Mouse (Mus musculus) heart, postnatal 0 days (tissue): ENCODE measurements at regions not wholly inside any gene's neighbourhood (a gene's known extent, or its start where the extent isn't known, plus 50 kb on each side); places are given as distances from the start of the nearest gene placed in this dataset.

Experiments
- ATAC-seq: fragments of 200-750 bp; cut with Nextera tagmentation; 2 replicates; pipeline ENCODE4 v1.8.0; 2017; ENCODE audit warnings: low read depth, moderate number of reproducible peaks, moderate library complexity; ENCODE audit not compliant: insufficient read depth
- DNase-seq: peaks from one replicate; pipeline ENCODE4 v3.0.0-alpha.2; 2016; ENCODE audit warnings: low spot score
- H3K27ac ChIP-seq: fragments of 300-500 bp; sonication (generic); 2 replicates; pipeline ENCODE4 v1.5.1; 2014; ENCODE audit warnings: low read depth, mild to moderate bottlenecking
- H3K27me3 ChIP-seq: fragments of 300-500 bp; sonication (generic); 2 replicates; pipeline ENCODE4 v1.6.1; 2014; ENCODE audit warnings: low read length, mixed read lengths; ENCODE audit not compliant: control insufficient read depth, insufficient read depth
- H3K36me3 ChIP-seq: fragments of 300-500 bp; sonication (generic); replicated peaks from 2 replicates; pipeline ENCODE4 v1.6.1; 2014; ENCODE audit warnings: low read length, mixed read lengths; ENCODE audit not compliant: control insufficient read depth, insufficient read depth
- H3K4me1 ChIP-seq: fragments of 300-500 bp; sonication (generic); 2 replicates; pipeline ENCODE4 v1.6.1; 2014; ENCODE audit warnings: antibody characterized with exemption; ENCODE audit not compliant: control insufficient read depth, insufficient read depth
- H3K4me2 ChIP-seq: fragments of 300-500 bp; sonication (generic); 2 replicates; pipeline ENCODE4 v1.6.1; 2014; ENCODE audit warnings: low read depth, mild to moderate bottlenecking, low read length, moderate library complexity
- H3K4me3 ChIP-seq: fragments of 300-500 bp; sonication (generic); 2 replicates; pipeline ENCODE4 v1.5.1; 2014; ENCODE audit warnings: low read depth, low read length
- H3K9ac ChIP-seq: fragments of 300-500 bp; sonication (generic); replicated peaks from 2 replicates; pipeline ENCODE4 v1.6.1; 2014; ENCODE audit warnings: low read depth, low read length, mixed read lengths
- H3K9me3 ChIP-seq: fragments of 300-500 bp; sonication (generic); replicated peaks from 2 replicates; pipeline ENCODE4 v1.6.1; 2016; ENCODE audit warnings: low read length; ENCODE audit not compliant: control insufficient read depth
- CTCF ChIP-seq: IDR thresholded peaks from 2 replicates; pipeline ENCODE4 v1.5.1; 2016; ENCODE audit warnings: antibody characterized with exemption, control low read depth, low read depth
- EP300 ChIP-seq: IDR thresholded peaks from 2 replicates; pipeline ENCODE4 v1.6.1; 2016; ENCODE audit warnings: antibody characterized with exemption, low read depth
- WGBS: fragments of 180-500 bp; shearing (Covaris S2); extraction: QIAGEN DNeasy Blood & Tissue Kit; methylation state at CpG from one replicate; pipeline ENCODE4 v1.1.7; 2014; 5-methylcytosine and 5-hydroxymethylcytosine counted together

DNA sequence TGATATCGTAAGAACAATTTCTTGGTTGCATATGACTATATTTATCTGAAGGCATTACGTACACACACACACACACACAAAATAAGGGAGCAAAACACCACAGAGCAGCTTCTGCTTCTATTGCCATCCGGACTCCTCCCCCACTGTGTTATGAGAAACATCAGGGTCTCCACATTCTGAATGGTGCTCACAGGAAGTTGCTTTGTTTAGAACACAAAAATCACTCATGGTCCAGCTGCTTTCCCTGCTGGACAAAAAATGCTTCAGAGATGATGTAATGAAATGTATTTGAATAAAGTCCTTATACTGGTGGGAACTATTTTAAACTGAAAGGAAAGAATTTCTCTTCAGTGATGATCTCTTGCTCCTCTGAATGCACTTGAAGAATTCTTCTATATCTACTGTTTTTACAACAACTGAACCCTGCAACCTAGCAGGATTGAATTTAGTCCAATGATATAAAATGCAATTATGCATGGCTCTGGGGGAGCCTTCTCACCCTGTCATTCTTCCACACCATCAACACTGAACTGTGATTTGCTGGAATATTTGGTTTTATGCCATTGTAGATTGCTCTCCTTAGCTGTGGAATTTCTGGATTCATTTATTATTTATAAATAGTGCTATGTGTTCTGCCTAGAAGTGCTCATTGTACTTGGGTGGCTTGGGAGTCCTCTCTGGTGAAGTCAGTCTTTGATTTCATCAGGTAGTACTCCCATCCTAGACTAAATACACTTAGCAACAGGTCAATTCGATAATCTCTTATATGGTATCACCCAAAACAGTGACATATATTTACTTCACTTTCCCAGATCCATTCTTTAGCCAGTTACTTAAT lies 296.7 kb upstream of the Pitrm1 start:
- Histone ChIP-seq H3K9ac (no peak overlapping the region), H3K4me2 (no peak overlapping the region), H3K27me3 (no peaks in the 10 kb centered on the region), H3K36me3 (no peaks in the 10 kb centered on the region), H3K9me3 (no peaks in the 10 kb centered on the region), H3K4me1 (peaks cover 21% of the 10 kb centered on the region), H3K4me3 (no peak overlapping the region), H3K27ac (peak overlapping the region; percentile 50)
- 42% methylated on average over 4 of the region's 4 CpGs for WGBS
- no peak for TF ChIP-seq EP300
- no peak for TF ChIP-seq CTCF
- ATAC-seq (peak; percentile 82), DNase-seq (peak; percentile 72)

DNA sequence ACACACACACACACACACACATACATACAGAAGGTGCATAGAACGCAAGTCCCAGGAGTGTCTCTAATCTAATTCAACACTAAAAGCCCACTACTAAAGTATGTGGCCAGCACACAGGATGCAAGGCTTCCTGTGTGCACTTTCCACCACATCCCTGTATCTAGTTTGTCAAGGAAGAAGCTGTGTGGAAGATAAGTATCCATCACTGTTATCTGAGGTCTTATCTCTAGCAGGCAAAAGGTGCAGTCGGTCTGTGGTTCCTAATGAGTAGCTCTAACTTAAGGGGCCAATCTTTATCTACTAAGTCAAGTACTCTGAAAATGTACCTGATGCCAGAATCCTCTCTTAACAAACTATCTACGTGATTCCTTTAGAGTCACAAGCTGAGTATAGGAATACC lies 295.8 kb upstream of the Pitrm1 start:
- H3K9me3 ChIP-seq, result no peaks in the 10 kb centered on the region
- H3K4me2 ChIP-seq, result no peak overlapping the region
- DNase-seq (no peak), ATAC-seq (no peak)
- 43% methylated on average over 3 of the region's 3 CpGs for WGBS
- H3K36me3 ChIP-seq, result no peaks in the 10 kb centered on the region
- H3K9ac ChIP-seq, result no peak overlapping the region
- 0 out of 2 replicates have a peak overlapping the region, but pooled peaks have one; percentile 30 for H3K27ac ChIP-seq
- H3K4me3 ChIP-seq, result no peak overlapping the region
- no peak for TF ChIP-seq EP300
- TF ChIP-seq CTCF, result no peak
- no peaks in the 10 kb centered on the region for H3K27me3 ChIP-seq
- H3K4me1 ChIP-seq, result peaks cover 21% of the 10 kb centered on the region

DNA sequence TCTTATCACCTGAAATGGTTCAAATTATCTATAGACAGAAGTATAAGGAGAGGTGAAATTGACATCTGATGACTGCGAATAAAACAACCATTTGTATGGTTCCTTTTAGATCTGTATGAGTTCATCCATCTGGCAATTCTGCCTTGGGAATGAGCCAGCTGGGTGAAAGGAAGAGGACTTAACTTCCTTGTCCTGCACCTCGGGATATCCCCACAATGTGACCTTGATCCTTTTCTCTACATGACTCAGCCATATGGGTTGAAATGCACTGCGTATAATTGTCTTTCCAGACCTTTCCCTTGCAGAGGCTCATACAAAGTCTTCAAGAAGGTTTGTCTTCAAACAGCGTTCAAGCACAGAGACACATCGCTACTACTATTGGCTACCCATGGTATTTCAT lies 292.6 kb upstream of the Pitrm1 start:
- H3K36me3 ChIP-seq, result no peaks in the 10 kb centered on the region
- no peaks in the 10 kb centered on the region for H3K27me3 ChIP-seq
- no peak for TF ChIP-seq CTCF
- no peak for TF ChIP-seq EP300
- H3K9ac ChIP-seq, result no peak overlapping the region
- no peak overlapping the region for H3K4me3 ChIP-seq
- ATAC-seq (no peak), DNase-seq (no peak)
- no peaks in the 10 kb centered on the region for H3K9me3 ChIP-seq
- H3K27ac ChIP-seq, result no peak overlapping the region
- H3K4me2 ChIP-seq, result no peak overlapping the region
- peaks cover 19% of the 10 kb centered on the region for H3K4me1 ChIP-seq
- WGBS, result 71% methylated on average over 5 of the region's 5 CpGs

DNA sequence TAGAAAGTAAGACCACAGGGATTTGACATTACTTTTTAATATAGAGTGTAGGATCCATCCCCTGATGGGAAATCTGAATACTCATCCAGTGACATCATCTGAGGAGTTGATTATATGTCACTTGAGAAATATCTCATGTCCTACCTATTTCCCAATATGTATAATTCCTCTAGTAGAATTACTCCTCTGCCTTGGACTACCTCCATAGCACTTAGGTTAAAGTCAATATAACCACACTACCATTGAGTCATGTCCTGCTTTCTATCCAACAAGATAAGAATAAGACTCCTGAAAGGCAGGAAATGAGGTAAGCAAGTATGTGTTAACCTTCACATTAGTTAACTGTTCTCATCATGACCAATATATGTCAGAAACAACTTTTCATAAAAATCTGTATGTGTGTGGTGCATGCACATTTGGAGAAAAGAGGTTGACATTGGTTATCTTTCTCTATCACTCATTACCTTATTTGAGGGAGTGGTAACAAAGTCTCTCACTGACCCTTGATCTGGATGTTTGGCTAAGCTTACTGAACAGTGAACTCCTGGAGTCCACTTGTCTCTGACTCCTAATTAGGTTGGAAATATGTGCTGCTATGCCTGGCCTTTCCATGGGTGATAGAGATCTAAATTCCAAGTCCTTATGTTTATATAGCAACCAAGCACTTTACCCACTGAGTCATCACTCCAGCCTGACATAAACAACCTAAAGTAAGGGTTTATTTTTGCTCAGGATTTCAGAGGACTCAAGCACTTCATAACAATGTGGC lies 292.0 kb upstream of the Pitrm1 start:
- Histone ChIP-seq H3K9me3 (no peaks in the 10 kb centered on the region), H3K4me3 (no peak overlapping the region), H3K4me1 (peaks cover 13% of the 10 kb centered on the region; the same call in 1 of the 2 replicates), H3K9ac (no peak overlapping the region), H3K27me3 (no peaks in the 10 kb centered on the region), H3K27ac (no peak overlapping the region), H3K4me2 (no peak overlapping the region), H3K36me3 (no peaks in the 10 kb centered on the region)
- no peak for ATAC-seq
- no peak for TF ChIP-seq CTCF
- TF ChIP-seq EP300, result no peak
- DNase-seq, result no peak

DNA sequence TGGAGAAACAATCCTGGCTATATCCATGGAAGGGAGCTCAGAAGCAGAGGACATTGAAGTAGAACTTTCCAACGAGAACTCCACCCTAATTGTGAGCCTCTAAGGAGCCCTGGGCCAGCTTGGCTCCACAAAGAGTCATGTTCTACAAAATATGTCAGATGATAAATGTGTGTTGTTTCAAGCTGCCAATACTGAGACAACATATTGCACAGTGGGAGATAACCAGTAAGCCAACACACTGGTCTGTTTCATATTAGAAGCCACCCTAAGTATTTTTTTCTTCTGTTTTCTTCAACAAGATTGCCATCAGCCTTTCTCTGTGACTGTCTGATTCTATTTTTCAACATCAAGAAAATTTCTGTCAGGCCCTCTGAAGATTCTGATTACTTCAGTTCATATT lies 289.5 kb upstream of the Pitrm1 start:
- 83% methylated on average over 1 of the region's 1 CpGs for whole genome bisulfite sequencing
- H3K27ac ChIP-seq, result no peak overlapping the region
- TF ChIP-seq EP300 (no peak), CTCF (no peak)

More for the DNA sequence above, 289.5 kb upstream of the Pitrm1 start:
- H3K36me3 ChIP-seq, result no peaks in the 10 kb centered on the region
- no peak for DNase-seq
- H3K4me2 ChIP-seq, result no peak overlapping the region
- no peaks in the 10 kb centered on the region for H3K9me3 ChIP-seq
- H3K4me1 ChIP-seq, result no peaks in the 10 kb centered on the region
- no peak overlapping the region for H3K4me3 ChIP-seq
- no peak for ATAC-seq
- H3K27me3 ChIP-seq, result no peaks in the 10 kb centered on the region
- H3K9ac ChIP-seq, result no peak overlapping the region
